8 mouse cellular contexts compared by ENCODE assay signal in the genomic region with DNA sequence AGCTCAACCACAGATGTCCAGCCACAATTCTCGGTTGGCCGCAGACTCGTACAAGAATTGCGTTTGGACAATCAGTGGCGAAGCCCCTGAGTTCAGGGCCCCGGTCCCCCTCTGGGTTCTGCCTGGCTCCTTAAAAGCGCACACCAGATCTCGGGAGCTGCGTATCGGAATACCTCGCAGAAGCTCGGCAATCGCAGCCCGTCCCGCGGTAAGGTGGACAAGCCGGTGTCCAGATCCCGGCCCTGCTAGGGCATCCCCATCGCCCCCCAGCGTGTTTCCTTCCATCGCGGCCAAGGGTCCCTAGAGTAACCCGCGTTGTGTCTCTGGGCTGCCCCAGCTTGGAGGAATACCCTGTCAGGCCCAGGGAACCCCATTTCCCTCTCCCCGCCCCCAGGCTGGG. TPM values are rescaled to one million over a fixed set of nuclear protein-coding genes. Genes with fewer than 3 reads are reported as not detected.
DNase-seq lines count a peak whose midpoint lies in the region; ATAC-seq and TF ChIP-seq lines count a peak whose summit lies in the region.
"Had no signal": no experiment of that assay in that cellular context is flagged by ENCODE, and none has a peak within 500 bp of the region (broad histone marks: within the 10 kb centered on the region; RNA-seq: fewer than 3 reads in every experiment).

No protein-coding gene starts in this region.

- TF ChIP-seq CTCF in lung, embryonic 14.5 days (IDR thresholded peaks at IDR 0.05; ENCODE audit: low read depth), result no peak
- TF ChIP-seq CTCF in lung, adult 2 months (IDR thresholded peaks at IDR 0.05; ENCODE audit: insufficient read depth, low read length), result no peak
- no peak for TF ChIP-seq CTCF in olfactory bulb, adult 2 months (IDR thresholded peaks at IDR 0.05; ENCODE audit: insufficient read depth, low read depth, low read length)

- H3K36me3 ChIP-seq in lung, embryonic 14.5 days (ENCODE audit: insufficient read depth), result peaks cover 40% of the 10 kb centered on the region
- H3K36me3 ChIP-seq in forebrain, embryonic 14.5 days (ENCODE audit: control insufficient read depth, insufficient read depth, low read length), result peaks cover 24% of the 10 kb centered on the region
- H3K36me3 ChIP-seq in limb, embryonic 10.5 days, result peaks cover 44% of the 10 kb centered on the region

- no peak for ATAC-seq in lung, embryonic 14.5 days (ENCODE audit: insufficient read depth)
- ATAC-seq in forebrain, embryonic 14.5 days, result peak; percentile 18; the same call in 1 of the 2 replicates
- ATAC-seq in megakaryocyte progenitor cell, adult 5-6 weeks (replicated peaks; ENCODE audit: poor library complexity), result no peak
- ATAC-seq in granulocyte monocyte progenitor cell, adult 5-6 weeks (replicated peaks; ENCODE audit: poor library complexity, severe bottlenecking), result no peak

- H3K9me3 ChIP-seq in lung, embryonic 14.5 days (ENCODE audit: low read depth, low read length), result no peaks in the 10 kb centered on the region
- no peaks in the 10 kb centered on the region for H3K9me3 ChIP-seq in forebrain, embryonic 14.5 days (replicated peaks; ENCODE audit: control insufficient read depth, low read length)
- no peaks in the 10 kb centered on the region for H3K9me3 ChIP-seq in limb, embryonic 10.5 days (replicated peaks)

- no peak for TF ChIP-seq POLR2A in lung, adult 2 months (IDR thresholded peaks at IDR 0.05; ENCODE audit: borderline replicate concordance, extremely low read depth, low read depth, low read length)
- no peak for TF ChIP-seq POLR2A in olfactory bulb, adult 2 months (IDR thresholded peaks at IDR 0.05; ENCODE audit: insufficient read depth, low read depth, low read length)

- peaks cover 54% of the 10 kb centered on the region for H3K27me3 ChIP-seq in lung, embryonic 14.5 days (ENCODE audit: insufficient read depth, low read length)
- H3K27me3 ChIP-seq in forebrain, embryonic 14.5 days (replicated peaks; ENCODE audit: control insufficient read depth, insufficient read depth, low read length), result peaks cover 44% of the 10 kb centered on the region
- peaks cover 76% of the 10 kb centered on the region for H3K27me3 ChIP-seq in limb, embryonic 10.5 days (ENCODE audit: low read depth, poor library complexity, severe bottlenecking)

- H3K4me3 ChIP-seq in lung, embryonic 14.5 days (ENCODE audit: low read depth, low read length), result peak overlapping the region; percentile 20; the same call in 1 of the 2 replicates
- H3K4me3 ChIP-seq in lung, adult 2 months (replicated peaks; ENCODE audit: extremely low read depth, low read depth, low read length), result no peak overlapping the region
- peak overlapping the region; percentile 34 for H3K4me3 ChIP-seq in forebrain, embryonic 14.5 days (ENCODE audit: low read depth, low read length)
- H3K4me3 ChIP-seq in limb, embryonic 10.5 days, result peak overlapping the region; percentile 49
- H3K4me3 ChIP-seq in olfactory bulb, adult 2 months (ENCODE audit: insufficient read depth, low read depth, low read length), result peak overlapping the region; percentile 23

- DNase-seq in lung, embryonic 14.5 days, result no peak
- DNase-seq in lung, adult 2 months, result no peak
- DNase-seq in forebrain, embryonic 14.5 days (ENCODE audit: low spot score), result no peak
- peak; percentile 56 for DNase-seq in limb, embryonic 10.5 days (ENCODE audit: low spot score)
- DNase-seq: kidney, adult 11 months had no signal

- H3K9ac ChIP-seq in lung, embryonic 14.5 days, result no peak overlapping the region
- H3K9ac ChIP-seq in forebrain, embryonic 14.5 days (ENCODE audit: low read length), result peak overlapping the region; percentile 67

- peak overlapping the region; percentile 39; the same call in 1 of the 2 replicates for H3K4me2 ChIP-seq in lung, embryonic 14.5 days
- peak overlapping the region; percentile 71 for H3K4me2 ChIP-seq in forebrain, embryonic 14.5 days (ENCODE audit: low read length)

- no peak overlapping the region for H3K27ac ChIP-seq in lung, embryonic 14.5 days (ENCODE audit: low read depth)
- no peak overlapping the region for H3K27ac ChIP-seq in forebrain, embryonic 14.5 days (ENCODE audit: low read depth, low read length)
- H3K27ac ChIP-seq in limb, embryonic 10.5 days, result peak overlapping the region; percentile 53; the same call in 1 of the 2 replicates
- no peak overlapping the region for H3K27ac ChIP-seq in olfactory bulb, adult 2 months (ENCODE audit: insufficient read depth, low read depth, low read length)

- no peaks in the 10 kb centered on the region for H3K4me1 ChIP-seq in lung, embryonic 14.5 days (ENCODE audit: insufficient read depth)
- H3K4me1 ChIP-seq in lung, adult 2 months (ENCODE audit: control insufficient read depth, insufficient read depth, low read length), result no peaks in the 10 kb centered on the region
- peaks cover 2% of the 10 kb centered on the region; the same call in 1 of the 2 replicates for H3K4me1 ChIP-seq in forebrain, embryonic 14.5 days (ENCODE audit: control insufficient read depth, insufficient read depth, low read length)
- H3K4me1 ChIP-seq in limb, embryonic 10.5 days, result peaks cover 22% of the 10 kb centered on the region
- H3K4me1 ChIP-seq in olfactory bulb, adult 2 months (ENCODE audit: control insufficient read depth, insufficient read depth, low read length), result 0 out of 2 replicates have a peak, but pooled peaks cover 3% of the 10 kb centered on the region

- 12% methylated on average over 25 of the region's 25 CpGs for WGBS in lung, embryonic 14.5 days
- WGBS in lung, adult 2 months, result 61% methylated on average over 25 of the region's 25 CpGs
- 3% methylated on average over 25 of the region's 25 CpGs for WGBS in forebrain, embryonic 14.5 days
- WGBS in limb, embryonic 10.5 days, result 2% methylated on average over 25 of the region's 25 CpGs
- 53% methylated on average over 25 of the region's 25 CpGs for WGBS in olfactory bulb, adult 2 months

RNA-seq across cellular contexts. Expression of gene Cercam, which starts 23.3 kb away (rescaled TPM):
- polyA plus RNA-seq in lung, embryonic 14.5 days (2014; fragmentation: Nextera tagmentation; extraction: Ambion mirVana), result 11.0 and 12.0 TPM in 2 replicates
- polyA plus RNA-seq in lung, adult 2 months (2012; rRNA removed), result 8.4 and 9.5 TPM in 2 replicates
- polyA plus RNA-seq in forebrain, embryonic 14.5 days (2014; fragmentation: Nextera tagmentation; extraction: Ambion mirVana), result 3.1 and 3.9 TPM in 2 replicates
- 8.9 and 11.4 TPM in 2 replicates for polyA plus RNA-seq in limb, embryonic 10.5 days (2016; fragmentation: Nextera tagmentation; extraction: Ambion mirVana)
- not detected in 2 replicates for polyA plus RNA-seq in olfactory bulb, adult 2 months (2012; ENCODE audit: insufficient read depth, insufficient read length, low replicate concordance, missing spikeins)
- 13.0 and 13.9 TPM in 2 replicates for total RNA-seq in megakaryocyte progenitor cell, adult 5-6 weeks (2015)
- 7.7 and 10.8 TPM in 2 replicates for total RNA-seq in megakaryocyte progenitor cell, adult 5-6 weeks (2017)
- 15.2 and 20.0 TPM in 2 replicates for total RNA-seq in granulocyte monocyte progenitor cell, adult 5-6 weeks (2014; fragmentation: Nextera tagmentation)
- total RNA-seq in granulocyte monocyte progenitor cell, adult 5-6 weeks (2017), result 4.5 and 6.7 TPM in 2 replicates

RNA-seq across cellular contexts. Expression of gene Urm1, which starts 25.8 kb away (rescaled TPM):
- polyA plus RNA-seq in lung, embryonic 14.5 days (2014; fragmentation: Nextera tagmentation; extraction: Ambion mirVana), result 20.5 and 27.0 TPM in 2 replicates
- 40.1 and 46.6 TPM in 2 replicates for polyA plus RNA-seq in lung, adult 2 months (2012; rRNA removed)
- polyA plus RNA-seq in forebrain, embryonic 14.5 days (2014; fragmentation: Nextera tagmentation; extraction: Ambion mirVana), result 20.7 and 21.0 TPM in 2 replicates
- polyA plus RNA-seq in limb, embryonic 10.5 days (2016; fragmentation: Nextera tagmentation; extraction: Ambion mirVana), result 20.4 and 25.1 TPM in 2 replicates
- polyA plus RNA-seq in olfactory bulb, adult 2 months (2012; ENCODE audit: insufficient read depth, insufficient read length, low replicate concordance, missing spikeins), result not detected in 2 replicates
- total RNA-seq in megakaryocyte progenitor cell, adult 5-6 weeks (2015), result 12.7 and 13.7 TPM in 2 replicates
- total RNA-seq in megakaryocyte progenitor cell, adult 5-6 weeks (2017), result 15.8 and 20.5 TPM in 2 replicates
- total RNA-seq in granulocyte monocyte progenitor cell, adult 5-6 weeks (2014; fragmentation: Nextera tagmentation), result 17.0 and 24.9 TPM in 2 replicates
- total RNA-seq in granulocyte monocyte progenitor cell, adult 5-6 weeks (2017), result 17.8 and 21.1 TPM in 2 replicates

RNA-seq across cellular contexts. Expression of gene Slc27a4, which starts 43.2 kb away (rescaled TPM):
- polyA plus RNA-seq in lung, embryonic 14.5 days (2014; fragmentation: Nextera tagmentation; extraction: Ambion mirVana), result 11.7 and 12.0 TPM in 2 replicates
- 29.0 and 37.1 TPM in 2 replicates for polyA plus RNA-seq in lung, adult 2 months (2012; rRNA removed)
- 22.6 and 26.1 TPM in 2 replicates for polyA plus RNA-seq in forebrain, embryonic 14.5 days (2014; fragmentation: Nextera tagmentation; extraction: Ambion mirVana)
- polyA plus RNA-seq in limb, embryonic 10.5 days (2016; fragmentation: Nextera tagmentation; extraction: Ambion mirVana), result 8.5 and 9.8 TPM in 2 replicates
- not detected in 2 replicates for polyA plus RNA-seq in olfactory bulb, adult 2 months (2012; ENCODE audit: insufficient read depth, insufficient read length, low replicate concordance, missing spikeins)
- total RNA-seq in megakaryocyte progenitor cell, adult 5-6 weeks (2015), result 4.2 and 5.5 TPM in 2 replicates
- total RNA-seq in megakaryocyte progenitor cell, adult 5-6 weeks (2017), result 6.8 and 7.2 TPM in 2 replicates
- 5.1 and 6.8 TPM in 2 replicates for total RNA-seq in granulocyte monocyte progenitor cell, adult 5-6 weeks (2014; fragmentation: Nextera tagmentation)
- total RNA-seq in granulocyte monocyte progenitor cell, adult 5-6 weeks (2017), result 6.3 and 6.6 TPM in 2 replicates

RNA-seq across cellular contexts. Expression of gene Odf2, which starts 43.4 kb away (rescaled TPM):
- 64.2 and 73.1 TPM in 2 replicates for polyA plus RNA-seq in lung, embryonic 14.5 days (2014; fragmentation: Nextera tagmentation; extraction: Ambion mirVana)
- polyA plus RNA-seq in lung, adult 2 months (2012; rRNA removed), result 27.3 and 35.5 TPM in 2 replicates
- 36.4 and 43.6 TPM in 2 replicates for polyA plus RNA-seq in forebrain, embryonic 14.5 days (2014; fragmentation: Nextera tagmentation; extraction: Ambion mirVana)
- polyA plus RNA-seq in limb, embryonic 10.5 days (2016; fragmentation: Nextera tagmentation; extraction: Ambion mirVana), result 101 and 105 TPM in 2 replicates
- polyA plus RNA-seq in olfactory bulb, adult 2 months (2012; ENCODE audit: insufficient read depth, insufficient read length, low replicate concordance, missing spikeins), result 472 TPM in 1 of 2 replicates, not detected in the other
- 34.4 and 47.6 TPM in 2 replicates for total RNA-seq in megakaryocyte progenitor cell, adult 5-6 weeks (2015)
- total RNA-seq in megakaryocyte progenitor cell, adult 5-6 weeks (2017), result 81.5 and 107 TPM in 2 replicates
- total RNA-seq in granulocyte monocyte progenitor cell, adult 5-6 weeks (2014; fragmentation: Nextera tagmentation), result 56.8 and 92.7 TPM in 2 replicates
- total RNA-seq in granulocyte monocyte progenitor cell, adult 5-6 weeks (2017), result 96.9 and 104 TPM in 2 replicates

RNA-seq across cellular contexts. Expression of gene Trub2, which starts 57.3 kb away (rescaled TPM):
- 30.9 and 32.6 TPM in 2 replicates for polyA plus RNA-seq in lung, embryonic 14.5 days (2014; fragmentation: Nextera tagmentation; extraction: Ambion mirVana)
- polyA plus RNA-seq in lung, adult 2 months (2012; rRNA removed), result 23.7 and 36.8 TPM in 2 replicates
- polyA plus RNA-seq in forebrain, embryonic 14.5 days (2014; fragmentation: Nextera tagmentation; extraction: Ambion mirVana), result 26.8 and 31.1 TPM in 2 replicates
- polyA plus RNA-seq in limb, embryonic 10.5 days (2016; fragmentation: Nextera tagmentation; extraction: Ambion mirVana), result 65.7 and 73.8 TPM in 2 replicates
- polyA plus RNA-seq in olfactory bulb, adult 2 months (2012; ENCODE audit: insufficient read depth, insufficient read length, low replicate concordance, missing spikeins), result not detected in 2 replicates
- 17.4 and 22.9 TPM in 2 replicates for total RNA-seq in megakaryocyte progenitor cell, adult 5-6 weeks (2015)
- 46.2 and 57.1 TPM in 2 replicates for total RNA-seq in megakaryocyte progenitor cell, adult 5-6 weeks (2017)
- total RNA-seq in granulocyte monocyte progenitor cell, adult 5-6 weeks (2014; fragmentation: Nextera tagmentation), result 31.4 and 39.4 TPM in 2 replicates
- total RNA-seq in granulocyte monocyte progenitor cell, adult 5-6 weeks (2017), result 28.2 and 64.7 TPM in 2 replicates

Comparison
In these comparisons a context has a peak if more than half of its experiments do, and no peak if none do; other contexts are left out.
1. RNA of gene Urm1, which starts 25.8 kb away (polyA plus RNA-seq): 40.1 to 46.6 TPM in lung, adult 2 months, 20.5 to 27.0 TPM in lung, embryonic 14.5 days, 20.4 to 25.1 TPM in limb, embryonic 10.5 days and 20.7 to 21.0 TPM in forebrain, embryonic 14.5 days; not detected in olfactory bulb, adult 2 months; every median in the first group is over 10 times any median in the second.